Mouse (Mus musculus) stomach, embryonic 16.5 days (tissue): ENCODE data around the gene Gm21973. TPM values are rescaled to one million over a fixed set of nuclear protein-coding genes. Genes with fewer than 3 reads are reported as not detected.

Experiments used
- ATAC-seq: fragments of 200-750 bp; cut with Nextera tagmentation; 2 replicates; pipeline ENCODE4 v1.8.0; 2017; ENCODE audit warnings: moderate number of reproducible peaks, moderate TSS enrichment; ENCODE audit not compliant: insufficient read depth, low FRiP score
- H3K27ac ChIP-seq: fragments of 300-500 bp; sonication (generic); 2 replicates; pipeline ENCODE4 v1.5.1; 2014; ENCODE audit warnings: low read length
- H3K27me3 ChIP-seq: fragments of 300-500 bp; sonication (generic); 2 replicates; pipeline ENCODE4 v1.6.1; 2014; ENCODE audit warnings: low read length, control low read depth, mixed read lengths; ENCODE audit not compliant: control insufficient read depth, insufficient read depth
- H3K36me3 ChIP-seq: fragments of 300-500 bp; sonication (generic); 2 replicates; pipeline ENCODE4 v1.6.1; 2014; ENCODE audit warnings: low read length; ENCODE audit not compliant: control insufficient read depth, insufficient read depth
- H3K4me1 ChIP-seq: fragments of 300-500 bp; sonication (generic); 2 replicates; pipeline ENCODE4 v1.6.1; 2014; ENCODE audit warnings: low read length, control low read depth, mixed read lengths; ENCODE audit not compliant: control insufficient read depth, insufficient read depth
- H3K4me2 ChIP-seq: fragments of 300-500 bp; sonication (generic); 2 replicates; pipeline ENCODE4 v1.6.1; 2014; ENCODE audit warnings: low read depth, low read length, mixed read lengths
- H3K4me3 ChIP-seq: fragments of 300-500 bp; sonication (generic); replicated peaks from 2 replicates; pipeline ENCODE4 v1.5.1; 2014; ENCODE audit warnings: mild to moderate bottlenecking, low read length
- H3K9ac ChIP-seq: fragments of 300-500 bp; sonication (generic); 2 replicates; pipeline ENCODE4 v1.6.1; 2014; ENCODE audit warnings: low read length
- H3K9me3 ChIP-seq: fragments of 300-500 bp; sonication (generic); replicated peaks from 2 replicates; pipeline ENCODE4 v1.6.1; 2016; ENCODE audit warnings: low read length, control low read depth; ENCODE audit not compliant: control insufficient read depth
- WGBS: fragments of 180-500 bp; shearing (Covaris S2); extraction: QIAGEN DNeasy Blood & Tissue Kit; methylation state at CpG from one replicate; pipeline ENCODE4 v1.1.7; 2014; 5-methylcytosine and 5-hydroxymethylcytosine counted together
- polyA plus RNA-seq: library from polyadenylated mRNA; unstranded; fragments of >200 nt; fragmentation: Nextera tagmentation; extraction: Ambion mirVana; gene quantifications from 2 replicates; pipeline ENCODE4 v1.2.1, GENCODE M21; 2015

Gene Gm21973
- polyA plus RNA-seq, 1 experiment from 2014 or later: not detected

GRCm38 (mm10) chr15:10378338-10378959, 53.3 kb downstream of the Gm21973 start:
- Histone ChIP-seq H3K27ac (no peak overlapping the region), H3K4me1 (no peaks in the 10 kb centered on the region), H3K4me3 (no peak overlapping the region), H3K36me3 (no peaks in the 10 kb centered on the region), H3K4me2 (no peak overlapping the region), H3K9me3 (no peaks in the 10 kb centered on the region), H3K9ac (no peak overlapping the region), H3K27me3 (no peaks in the 10 kb centered on the region)
- 82% methylated on average over 4 of the region's 4 CpGs for WGBS
- no peak for ATAC-seq

- Histone ChIP-seq H3K9ac (no peak overlapping the region), H3K9me3 (no peaks in the 10 kb centered on the region), H3K27ac (no peak overlapping the region), H3K4me2 (no peak overlapping the region), H3K4me3 (no peak overlapping the region), H3K36me3 (no peaks in the 10 kb centered on the region), H3K27me3 (no peaks in the 10 kb centered on the region), H3K4me1 (no peaks in the 10 kb centered on the region)
- 77% methylated on average over 3 of the region's 3 CpGs for WGBS
- ATAC-seq: no peak
These were observed 54.7 kb downstream of the Gm21973 start for GRCm38 (mm10) chr15:10379757-10380458.

DNA sequence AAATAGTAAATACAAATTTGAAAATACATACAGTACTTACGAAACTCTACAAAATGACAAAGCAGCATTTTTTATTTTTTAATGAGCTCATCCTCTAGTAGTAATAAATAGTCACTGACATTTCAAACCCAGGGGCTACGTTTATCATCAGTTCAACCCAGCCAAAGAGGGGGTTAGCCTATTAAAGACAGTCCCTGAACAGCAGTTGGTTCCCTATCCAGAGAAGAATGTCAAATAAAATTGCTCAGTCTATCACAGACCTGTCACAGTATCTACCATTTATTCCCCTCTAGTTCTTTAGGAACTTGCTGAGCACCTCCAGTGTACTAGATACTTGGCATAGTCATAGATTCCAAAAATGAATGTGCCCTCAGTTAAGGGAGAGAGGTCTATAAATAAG, 62.1 kb downstream of the Gm21973 start:
- Histone ChIP-seq H3K4me2 (no peak overlapping the region), H3K4me3 (no peak overlapping the region), H3K9ac (no peak overlapping the region), H3K9me3 (no peaks in the 10 kb centered on the region), H3K4me1 (no peaks in the 10 kb centered on the region), H3K27me3 (no peaks in the 10 kb centered on the region), H3K36me3 (no peaks in the 10 kb centered on the region), H3K27ac (no peak overlapping the region)
- no peak for ATAC-seq
- 71% methylated on average over 2 of the region's 2 CpGs for WGBS

- no peak for ATAC-seq
- WGBS: 46% methylated on average over 2 of the region's 2 CpGs
- H3K9me3 ChIP-seq: no peaks in the 10 kb centered on the region
These were observed 74.6 kb downstream of the Gm21973 start for GRCm38 (mm10) chr15:10399795-10400194.

DNA sequence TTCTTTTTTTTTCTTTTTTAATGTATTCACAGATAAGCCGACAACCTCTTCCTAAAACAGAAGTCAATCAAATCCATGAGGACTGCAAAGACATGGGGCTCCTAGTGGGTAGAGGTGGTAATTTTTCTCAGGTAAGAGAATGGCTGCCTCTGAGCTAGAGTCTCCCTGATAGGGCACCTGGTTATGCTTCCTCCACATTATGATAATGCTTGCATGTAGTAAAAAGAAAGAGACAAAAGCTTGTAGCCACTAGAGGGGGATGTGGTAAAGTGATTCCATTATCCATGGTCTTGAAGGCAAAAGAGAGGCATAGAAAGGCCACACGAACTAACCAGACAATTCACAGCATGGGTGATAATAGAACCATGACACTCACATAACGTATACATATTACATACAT, 75.2 kb downstream of the Gm21973 start:
- no peaks in the 10 kb centered on the region for H3K27me3 ChIP-seq
- H3K4me1 ChIP-seq: no peaks in the 10 kb centered on the region
- no peak for ATAC-seq
- no peak overlapping the region for H3K9ac ChIP-seq
- H3K4me3 ChIP-seq: no peak overlapping the region
- 62% methylated on average over 3 of the region's 3 CpGs for WGBS
- H3K27ac ChIP-seq: no peak overlapping the region
- H3K9me3 ChIP-seq: no peaks in the 10 kb centered on the region
- no peaks in the 10 kb centered on the region for H3K36me3 ChIP-seq
- H3K4me2 ChIP-seq: no peak overlapping the region

More at GRCm38 (mm10) chr15:10399795-10400194, 74.6 kb downstream of the Gm21973 start:
- Histone ChIP-seq H3K27ac (no peak overlapping the region), H3K9ac (no peak overlapping the region), H3K4me3 (no peak overlapping the region), H3K4me1 (no peaks in the 10 kb centered on the region), H3K27me3 (no peaks in the 10 kb centered on the region), H3K36me3 (no peaks in the 10 kb centered on the region), H3K4me2 (no peak overlapping the region)

GRCm38 (mm10) chr15:10409842-10410241, 84.7 kb downstream of the Gm21973 start:
- Histone ChIP-seq H3K9me3 (no peaks in the 10 kb centered on the region), H3K27me3 (no peaks in the 10 kb centered on the region), H3K4me3 (no peak overlapping the region), H3K9ac (no peak overlapping the region), H3K4me1 (no peaks in the 10 kb centered on the region), H3K4me2 (no peak overlapping the region), H3K27ac (no peak overlapping the region), H3K36me3 (no peaks in the 10 kb centered on the region)
- no peak for ATAC-seq
- WGBS: 85% methylated on average over 3 of the region's 3 CpGs

- Histone ChIP-seq H3K27ac (no peak overlapping the region), H3K9ac (no peak overlapping the region), H3K36me3 (no peaks in the 10 kb centered on the region), H3K9me3 (no peaks in the 10 kb centered on the region), H3K4me2 (no peak overlapping the region), H3K27me3 (no peaks in the 10 kb centered on the region), H3K4me1 (no peaks in the 10 kb centered on the region), H3K4me3 (no peak overlapping the region)
- 76% methylated on average over 2 of the region's 2 CpGs for WGBS
- ATAC-seq: no peak
These were observed 85.7 kb downstream of the Gm21973 start for GRCm38 (mm10) chr15:10410881-10411280.

GRCm38 (mm10) chr15:10413656-10414055, 88.5 kb downstream of the Gm21973 start:
- no peaks in the 10 kb centered on the region for H3K27me3 ChIP-seq
- no peaks in the 10 kb centered on the region for H3K36me3 ChIP-seq
- no peak for ATAC-seq
- 87% methylated on average over 6 of the region's 6 CpGs for WGBS
- H3K9ac ChIP-seq: no peak overlapping the region
- no peak overlapping the region for H3K4me3 ChIP-seq
- H3K27ac ChIP-seq: no peak overlapping the region
- no peaks in the 10 kb centered on the region for H3K9me3 ChIP-seq
- H3K4me2 ChIP-seq: no peak overlapping the region
- H3K4me1 ChIP-seq: no peaks in the 10 kb centered on the region

DNA sequence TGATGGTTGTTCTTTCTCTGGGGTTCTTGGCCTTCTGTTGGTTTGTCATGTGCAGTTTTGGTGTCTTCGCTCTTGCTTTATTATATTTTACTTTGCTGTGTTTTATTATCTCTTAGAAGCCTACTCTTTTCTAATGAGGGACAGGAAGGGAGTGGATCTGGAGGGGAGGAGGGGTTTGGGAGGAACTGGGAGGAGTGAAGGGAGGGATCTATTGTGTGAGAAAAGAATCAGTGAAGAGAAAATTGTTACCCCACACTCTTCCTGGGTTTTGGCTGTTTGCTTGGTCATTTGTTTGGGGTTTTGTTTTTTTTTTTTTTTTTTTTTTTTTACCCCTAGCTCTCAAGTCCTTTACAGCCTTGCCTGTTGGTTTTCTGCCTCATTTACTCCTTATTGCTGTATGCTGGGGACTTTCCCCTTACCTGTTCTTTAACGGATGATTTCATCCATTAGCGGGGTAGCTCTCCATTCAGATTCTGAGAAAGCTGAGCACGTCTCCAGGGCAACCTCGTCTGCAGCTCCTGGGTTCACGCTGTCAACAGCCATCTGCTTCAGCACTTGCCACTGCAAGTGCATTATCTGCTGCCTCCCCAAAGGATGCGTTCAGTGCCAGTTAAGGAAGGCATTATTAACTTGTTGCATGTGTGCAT, 96.1 kb downstream of the Gm21973 start:
- no peak overlapping the region for H3K9ac ChIP-seq
- no peak overlapping the region for H3K4me2 ChIP-seq
- no peaks in the 10 kb centered on the region for H3K27me3 ChIP-seq
- no peaks in the 10 kb centered on the region for H3K4me1 ChIP-seq
- H3K4me3 ChIP-seq: no peak overlapping the region
- no peaks in the 10 kb centered on the region for H3K36me3 ChIP-seq
- H3K9me3 ChIP-seq: no peaks in the 10 kb centered on the region
- 34% methylated on average over 7 of the region's 7 CpGs for WGBS
- H3K27ac ChIP-seq: no peak overlapping the region
- no peak for ATAC-seq
